Mouse (Mus musculus) cerebellum, postnatal 4 days (tissue): ENCODE results near the gene Sirt2.

Source experiments
- DNase-seq, 2 experiments: peaks; one replicate each; pipeline ENCODE4 v3.0.0; 2022; ENCODE audit warnings: low spot score in 2 of 2, mixed read lengths in 1 of 2

The Sirt2 gene

GRCm38 (mm10) chr7:28816201-28816600 lies 49.7 kb downstream of the Sirt2 start:
- DNase-seq = no peak

- DNase-seq = no peak
Measured at GRCm38 (mm10) chr7:28816920-28817319, 50.4 kb downstream of the Sirt2 start.

- DNase-seq = no peak
Measured at GRCm38 (mm10) chr7:28817524-28817923, 51.0 kb downstream of the Sirt2 start.

- DNase-seq = no peak
Measured at GRCm38 (mm10) chr7:28817957-28818356, 51.4 kb downstream of the Sirt2 start.

GRCm38 (mm10) chr7:28818436-28818835 lies 51.9 kb downstream of the Sirt2 start:
- DNase-seq = no peak

- DNase-seq = no peak
Measured at GRCm38 (mm10) chr7:28818861-28819452, 52.4 kb downstream of the Sirt2 start.

- no peak for DNase-seq
Measured at GRCm38 (mm10) chr7:28819571-28819970, 53.0 kb downstream of the Sirt2 start.

GRCm38 (mm10) chr7:28820358-28821260 lies 54.1 kb downstream of the Sirt2 start:
- DNase-seq = no peak

GRCm38 (mm10) chr7:28821261-28821831 lies 54.8 kb downstream of the Sirt2 start:
- no peak for DNase-seq

- DNase-seq = no peak
Measured at GRCm38 (mm10) chr7:28822556-28822955, 56.0 kb downstream of the Sirt2 start.

- DNase-seq = no peak
Measured at GRCm38 (mm10) chr7:28822993-28823903, 56.7 kb downstream of the Sirt2 start.

- no peak for DNase-seq
Measured at GRCm38 (mm10) chr7:28823932-28824331, 57.4 kb downstream of the Sirt2 start.

- DNase-seq = peak; percentile 83 to 88
Measured at GRCm38 (mm10) chr7:28824941-28825685, 58.6 kb downstream of the Sirt2 start, which contains the start of gene Ech1. Gene Ech1, plus strand, starts transcription at chr7:28825217.

GRCm38 (mm10) chr7:28825686-28826401 lies 59.3 kb downstream of the Sirt2 start:
- DNase-seq = no peak

GRCm38 (mm10) chr7:28826402-28826772 lies 59.9 kb downstream of the Sirt2 start:
- no peak for DNase-seq

- no peak for DNase-seq
Measured at GRCm38 (mm10) chr7:28827338-28827737, 60.8 kb downstream of the Sirt2 start.

- no peak for DNase-seq
Measured at GRCm38 (mm10) chr7:28829821-28830220, 63.3 kb downstream of the Sirt2 start.

- no peak for DNase-seq
Measured at GRCm38 (mm10) chr7:28830981-28831380, 64.4 kb downstream of the Sirt2 start.

GRCm38 (mm10) chr7:28831411-28832125 lies 65.0 kb downstream of the Sirt2 start:
- no peak for DNase-seq

GRCm38 (mm10) chr7:28832137-28832536 lies 65.6 kb downstream of the Sirt2 start:
- DNase-seq = no peak
